ENCODE assay signal across 8 mouse cellular contexts in the genomic region with DNA sequence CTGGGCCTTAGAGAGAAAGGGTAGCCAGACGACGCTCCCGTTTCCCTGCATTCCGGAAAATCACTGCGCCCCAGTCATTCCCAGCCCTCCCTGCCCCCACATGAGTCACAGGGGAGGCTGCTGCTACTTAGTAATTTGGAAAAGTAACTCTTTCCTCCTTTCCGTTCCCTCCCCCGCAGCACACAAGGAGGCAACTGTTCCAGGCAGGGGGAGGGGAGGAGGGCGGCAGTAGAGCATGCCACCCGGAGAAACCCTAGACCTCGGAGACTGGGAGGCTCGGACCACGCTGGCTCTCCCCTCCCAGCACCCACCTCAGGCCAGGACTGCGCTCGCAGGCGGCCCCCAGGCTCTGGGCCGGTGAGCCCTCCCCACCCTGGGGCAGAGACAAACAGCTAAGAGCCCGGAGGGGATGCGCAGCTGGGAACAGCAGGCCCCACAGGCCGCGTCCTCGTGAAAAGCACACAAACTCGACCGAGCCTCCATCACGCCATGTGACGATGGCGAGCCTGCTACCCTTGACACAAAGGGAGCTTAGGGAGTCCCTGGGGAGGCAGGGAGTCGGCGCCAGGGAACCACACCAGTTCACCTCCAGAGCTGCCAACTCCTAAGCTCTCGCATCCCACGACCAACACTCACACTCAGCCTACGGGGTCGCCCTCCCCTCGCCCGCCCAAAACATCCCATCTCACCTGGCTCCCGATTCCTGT. TPM values are rescaled to one million over a fixed set of nuclear protein-coding genes. Genes with fewer than 3 reads are reported as not detected.
DNase-seq lines count a peak whose midpoint lies in the region; ATAC-seq and TF ChIP-seq lines count a peak whose summit lies in the region.

No protein-coding gene starts in this region.

- intact Hi-C loops in heart, adult 2 months (cut with DNase I) = no loop called here

- H3K4me3 ChIP-seq in embryonic facial prominence, embryonic 10.5 days = peak overlapping the region; percentile 99
- H3K4me3 ChIP-seq in heart, adult 2 months = peak overlapping the region; percentile 75
- H3K4me3 ChIP-seq in limb, embryonic 13.5 days = peak overlapping the region; percentile 99

- TF ChIP-seq POLR2A in heart, adult 2 months (IDR thresholded peaks at IDR 0.05; ENCODE audit: insufficient read depth, low read depth, low read length) = peak; percentile 78

- H3K27me3 ChIP-seq in embryonic facial prominence, embryonic 10.5 days (replicated peaks; ENCODE audit: low read depth, poor library complexity, severe bottlenecking) = no peaks in the 10 kb centered on the region
- H3K27me3 ChIP-seq in heart, adult 2 months (ENCODE audit: control insufficient read depth, insufficient read depth, low read length) = no peaks in the 10 kb centered on the region
- H3K27me3 ChIP-seq in limb, embryonic 13.5 days = no peaks in the 10 kb centered on the region
- no peaks in the 10 kb centered on the region for H3K27me3 ChIP-seq in splenic B cell, adult 2 months (ENCODE audit: control insufficient read depth, insufficient read depth, low read length, poor library complexity, severe bottlenecking)

- WGBS in embryonic facial prominence, embryonic 10.5 days = under 1% methylated on average over 35 of the region's 35 CpGs
- WGBS in heart, adult 2 months = under 1% methylated on average over 34 of the region's 35 CpGs
- 0% methylated on average over 30 of the region's 35 CpGs for WGBS in limb, embryonic 13.5 days

- H3K9ac ChIP-seq in heart, adult 2 months (ENCODE audit: low read depth, low read length) = peak overlapping the region; percentile 99
- H3K9ac ChIP-seq in limb, embryonic 13.5 days = peak overlapping the region; percentile 97

- peak; percentile 10; the same call in 1 of the 2 replicates for TF ChIP-seq CTCF in heart, adult 2 months (IDR thresholded peaks at IDR 0.05)

- peaks cover 2% of the 10 kb centered on the region for H3K79me2 ChIP-seq in heart, adult 2 months (replicated peaks; ENCODE audit: control insufficient read depth, insufficient read depth, low read length)

- peaks cover 40% of the 10 kb centered on the region for H3K36me3 ChIP-seq in embryonic facial prominence, embryonic 10.5 days (replicated peaks)
- peaks cover 6% of the 10 kb centered on the region for H3K36me3 ChIP-seq in heart, adult 2 months (ENCODE audit: control insufficient read depth, insufficient read depth, low read length)
- peaks cover 32% of the 10 kb centered on the region for H3K36me3 ChIP-seq in limb, embryonic 13.5 days
- peaks cover 15% of the 10 kb centered on the region for H3K36me3 ChIP-seq in splenic B cell, adult 2 months (ENCODE audit: control insufficient read depth, insufficient read depth, low read length, poor library complexity, severe bottlenecking)

- no peaks in the 10 kb centered on the region for H3K9me3 ChIP-seq in embryonic facial prominence, embryonic 10.5 days
- no peaks in the 10 kb centered on the region for H3K9me3 ChIP-seq in limb, embryonic 13.5 days

- peak; percentile 28; the same call in 1 of the 2 replicates for TF ChIP-seq EP300 in heart, adult 2 months (IDR thresholded peaks at IDR 0.05; ENCODE audit: insufficient read depth, low read depth, low read length)

- DNase-seq in CD4-positive, CD25-positive, alpha-beta regulatory T cell, adult 2 months (ENCODE audit: low read depth, low spot score) = peak; percentile 76
- DNase-seq in embryonic facial prominence, embryonic 10.5 days (ENCODE audit: low spot score) = peak; percentile 92
- peak; percentile 89 to 91 for DNase-seq in heart, adult 2 months
- DNase-seq in kidney, adult 9 months = peak; percentile 93
- peak; percentile 76 for DNase-seq in naive thymus-derived CD4-positive, alpha-beta T cell, adult 2 months (ENCODE audit: low read depth)
- peak; percentile 73 for DNase-seq in splenic B cell, adult 2 months (ENCODE audit: low read depth, low spot score)

- peak overlapping the region; percentile 98 for H3K4me2 ChIP-seq in limb, embryonic 13.5 days (replicated peaks)

- H3K27ac ChIP-seq in embryonic facial prominence, embryonic 10.5 days (replicated peaks) = peak overlapping the region; percentile 100
- peak overlapping the region; percentile 98 for H3K27ac ChIP-seq in heart, adult 2 months
- H3K27ac ChIP-seq in limb, embryonic 13.5 days = peak overlapping the region; percentile 100

- peaks cover 24% of the 10 kb centered on the region for H3K4me1 ChIP-seq in embryonic facial prominence, embryonic 10.5 days
- H3K4me1 ChIP-seq in heart, adult 2 months (ENCODE audit: control insufficient read depth, insufficient read depth, low read length) = peaks cover 4% of the 10 kb centered on the region
- peaks cover 29% of the 10 kb centered on the region for H3K4me1 ChIP-seq in limb, embryonic 13.5 days

- ATAC-seq in CD4-positive, CD25-positive, alpha-beta regulatory T cell, adult 4 months = no peak
- peak; percentile 48 for ATAC-seq in limb, embryonic 13.5 days (ENCODE audit: low FRiP score, low read depth)

RNA-seq across cellular contexts. Expression of a gene that starts 1.1 kb away (rescaled TPM):
- polyA plus RNA-seq in CD4-positive, CD25-positive, alpha-beta regulatory T cell, adult 4 months (2017; shearing (Covaris generic)) = 100 to 1,000 TPM; 108 to 154 TPM
- 141 and 144 TPM in 2 replicates for polyA plus RNA-seq in embryonic facial prominence, embryonic 10.5 days (2016; fragmentation: Nextera tagmentation; extraction: Ambion mirVana)
- 10 to 100 TPM; 67.6 to 71.1 TPM for total RNA-seq in heart, adult 2 months (2021)
- 78.9 and 118 TPM in 2 replicates for polyA plus RNA-seq in heart, adult 2 months (2012; rRNA removed)
- polyA plus RNA-seq in limb, embryonic 13.5 days (2015; fragmentation: Nextera tagmentation; extraction: Ambion mirVana) = 132 and 133 TPM in 2 replicates

RNA-seq across cellular contexts. Expression of a gene that starts 2.0 kb away (rescaled TPM):
- polyA plus RNA-seq in CD4-positive, CD25-positive, alpha-beta regulatory T cell, adult 4 months (2017; shearing (Covaris generic)) = 100 to 1,000 TPM; 144 to 205 TPM
- 4.2 and 4.8 TPM in 2 replicates for polyA plus RNA-seq in embryonic facial prominence, embryonic 10.5 days (2016; fragmentation: Nextera tagmentation; extraction: Ambion mirVana)
- total RNA-seq in heart, adult 2 months (2021) = 1 to 10 TPM; 4.0 to 7.5 TPM
- 12.2 and 21.3 TPM in 2 replicates for polyA plus RNA-seq in heart, adult 2 months (2012; rRNA removed)
- polyA plus RNA-seq in limb, embryonic 13.5 days (2015; fragmentation: Nextera tagmentation; extraction: Ambion mirVana) = 14.2 and 15.6 TPM in 2 replicates

RNA-seq across cellular contexts. Expression of a gene that starts 21.8 kb away (rescaled TPM):
- polyA plus RNA-seq in CD4-positive, CD25-positive, alpha-beta regulatory T cell, adult 4 months (2017; shearing (Covaris generic)) = 10 to 100 TPM in 1 of 2 experiments, 1 to 10 TPM in 1; 3.7 to 27.1 TPM
- 0.17 and 0.28 TPM in 2 replicates for polyA plus RNA-seq in embryonic facial prominence, embryonic 10.5 days (2016; fragmentation: Nextera tagmentation; extraction: Ambion mirVana)
- 1 to 10 TPM; 2.1 to 2.3 TPM for total RNA-seq in heart, adult 2 months (2021)
- polyA plus RNA-seq in heart, adult 2 months (2012; rRNA removed) = 2.3 and 7.6 TPM in 2 replicates
- polyA plus RNA-seq in limb, embryonic 13.5 days (2015; fragmentation: Nextera tagmentation; extraction: Ambion mirVana) = 0.15 and 0.38 TPM in 2 replicates

RNA-seq across cellular contexts. Expression of a gene that starts 29.2 kb away (rescaled TPM):
- 10 to 100 TPM; 56.0 to 68.2 TPM for polyA plus RNA-seq in CD4-positive, CD25-positive, alpha-beta regulatory T cell, adult 4 months (2017; shearing (Covaris generic))
- 0.31 and 0.69 TPM in 2 replicates for polyA plus RNA-seq in embryonic facial prominence, embryonic 10.5 days (2016; fragmentation: Nextera tagmentation; extraction: Ambion mirVana)
- total RNA-seq in heart, adult 2 months (2021) = under 1 TPM; 0.20 to 0.29 TPM
- polyA plus RNA-seq in heart, adult 2 months (2012; rRNA removed) = 0.79 and 3.2 TPM in 2 replicates
- 0.55 and 0.65 TPM in 2 replicates for polyA plus RNA-seq in limb, embryonic 13.5 days (2015; fragmentation: Nextera tagmentation; extraction: Ambion mirVana)

RNA-seq across cellular contexts. Expression of a gene that starts 31.5 kb away (rescaled TPM):
- 1 to 10 TPM; 3.4 to 6.2 TPM for polyA plus RNA-seq in CD4-positive, CD25-positive, alpha-beta regulatory T cell, adult 4 months (2017; shearing (Covaris generic))
- 0.52 and 0.55 TPM in 2 replicates for polyA plus RNA-seq in embryonic facial prominence, embryonic 10.5 days (2016; fragmentation: Nextera tagmentation; extraction: Ambion mirVana)
- 1 to 10 TPM; 1.6 to 2.2 TPM for total RNA-seq in heart, adult 2 months (2021)
- polyA plus RNA-seq in heart, adult 2 months (2012; rRNA removed) = 8.9 and 19.1 TPM in 2 replicates
- 1.5 and 1.7 TPM in 2 replicates for polyA plus RNA-seq in limb, embryonic 13.5 days (2015; fragmentation: Nextera tagmentation; extraction: Ambion mirVana)
